Mouse (Mus musculus): Measurements from ENCODE around the gene Adar. TPM values are rescaled to one million over a fixed set of nuclear protein-coding genes. Genes with fewer than 3 reads are reported as not detected.

Adar gene
- polyA plus RNA-seq, 1 experiment from 2014 or later = 10.4 TPM

GRCm38 (mm10) chr3:89800774-89801506 is 86.1 kb downstream of the Adar start:
- 0 out of 2 replicates have a peak, but pooled peaks cover 3% of the 10 kb centered on the region for H3K27me3 ChIP-seq (replicated peaks)
- H3K4me2 ChIP-seq = no peak overlapping the region
- 57% methylated on average over 5 of the region's 5 CpGs for WGBS (ENCODE audit: insufficient replicate concordance)
- no peak for ATAC-seq
- H3K27ac ChIP-seq = no peak overlapping the region
- H3K9ac ChIP-seq = no peak overlapping the region
- H3K36me3 ChIP-seq = no peaks in the 10 kb centered on the region
- H3K4me3 ChIP-seq = no peak overlapping the region
- no peaks in the 10 kb centered on the region for H3K9me3 ChIP-seq (replicated peaks)
- peaks cover 4% of the 10 kb centered on the region; the same call in 1 of the 2 replicates for H3K4me1 ChIP-seq

GRCm38 (mm10) chr3:89801507-89801847 is 86.7 kb downstream of the Adar start:
- Histone ChIP-seq H3K27ac (no peak overlapping the region), H3K9ac (no peak overlapping the region), H3K9me3 (replicated peaks) (no peaks in the 10 kb centered on the region), H3K36me3 (no peaks in the 10 kb centered on the region), H3K4me3 (no peak overlapping the region), H3K27me3 (replicated peaks) (0 out of 2 replicates have a peak, but pooled peaks cover under 1% of the 10 kb centered on the region), H3K4me2 (no peak overlapping the region), H3K4me1 (peaks cover 4% of the 10 kb centered on the region; the same call in 1 of the 2 replicates)
- WGBS (ENCODE audit: insufficient replicate concordance) = 11% methylated on average over 3 of the region's 3 CpGs
- no peak for ATAC-seq

GRCm38 (mm10) chr3:89802876-89803275 is 88.1 kb downstream of the Adar start:
- no peak overlapping the region for H3K4me3 ChIP-seq

More at GRCm38 (mm10) chr3:89802876-89803275, 88.1 kb downstream of the Adar start:
- Histone ChIP-seq H3K9ac (no peak overlapping the region), H3K36me3 (no peaks in the 10 kb centered on the region), H3K4me2 (no peak overlapping the region), H3K27ac (no peak overlapping the region), H3K4me1 (peaks cover 15% of the 10 kb centered on the region), H3K27me3 (replicated peaks) (no peaks in the 10 kb centered on the region), H3K9me3 (replicated peaks) (no peaks in the 10 kb centered on the region)
- WGBS (ENCODE audit: insufficient replicate concordance) = 64% methylated on average over 15 of the region's 15 CpGs
- no peak for ATAC-seq

Other genes starting within 250 kb of the Adar start
- gene Kcnn3, start 194.9 kb upstream of the Adar start, polyA plus RNA-seq (2016; fragmentation: Nextera tagmentation; extraction: Ambion mirVana) = 0.12 TPM in 1 of 2 replicates, not detected in the other
- 0.26 and 0.31 TPM in 2 replicates for gene Chrnb2, start 49.6 kb downstream of the Adar start, polyA plus RNA-seq (2016; fragmentation: Nextera tagmentation; extraction: Ambion mirVana)
- gene Ube2q1, start 58.6 kb downstream of the Adar start, polyA plus RNA-seq (2016; fragmentation: Nextera tagmentation; extraction: Ambion mirVana) = 8.4 and 9.7 TPM in 2 replicates
- gene She, start 116.3 kb downstream of the Adar start, polyA plus RNA-seq (2016; fragmentation: Nextera tagmentation; extraction: Ambion mirVana) = 2.9 and 3.1 TPM in 2 replicates
- gene Il6ra, start 198.2 kb downstream of the Adar start, polyA plus RNA-seq (2016; fragmentation: Nextera tagmentation; extraction: Ambion mirVana) = 1.9 and 2.1 TPM in 2 replicates
- 4.2 and 4.6 TPM in 2 replicates for gene Atp8b2, start 248.5 kb downstream of the Adar start, polyA plus RNA-seq (2016; fragmentation: Nextera tagmentation; extraction: Ambion mirVana)